Mouse (Mus musculus) c-Kit-negative CD71-positive TER-119-positive erythroid progenitor cells, embryonic 14.5 days (primary cell): Measurements from ENCODE around the gene Tectb.
"Not testable (repeated sequence)": the region's sequence is repeated elsewhere in the genome, so short reads cannot be mapped to it uniquely, and the experiment has no call there.

Experiments used
- DNase-seq: peaks from one replicate; pipeline ENCODE4 v3.0.0-alpha.2; 2013; ENCODE audit warnings: low read depth, low spot score

Gene Tectb

GRCm38 (mm10) chr19:55165183-55165865, 15.2 kb upstream of the Tectb start:
- no peak for DNase-seq

- no peak for DNase-seq
Observed at GRCm38 (mm10) chr19:55165954-55166353, 14.6 kb upstream of the Tectb start.

- no peak for DNase-seq
Observed at GRCm38 (mm10) chr19:55166741-55167140, 13.8 kb upstream of the Tectb start.

GRCm38 (mm10) chr19:55167741-55168140, 12.8 kb upstream of the Tectb start:
- no peak for DNase-seq

GRCm38 (mm10) chr19:55168360-55168759, 12.2 kb upstream of the Tectb start:
- DNase-seq: no peak

GRCm38 (mm10) chr19:55169236-55169729, 11.2 kb upstream of the Tectb start:
- not testable (repeated sequence) for DNase-seq

- no peak for DNase-seq
Observed at GRCm38 (mm10) chr19:55170399-55170798, 10.1 kb upstream of the Tectb start.

- no peak for DNase-seq
Observed at GRCm38 (mm10) chr19:55171585-55171984, 8.9 kb upstream of the Tectb start.

- DNase-seq: no peak
Observed at GRCm38 (mm10) chr19:55177143-55177542, 3.4 kb upstream of the Tectb start.

GRCm38 (mm10) chr19:55184442-55184841, 3.9 kb downstream of the Tectb start:
- DNase-seq: no peak

- DNase-seq: no peak
Observed at GRCm38 (mm10) chr19:55185074-55185473, 4.5 kb downstream of the Tectb start.

GRCm38 (mm10) chr19:55185651-55186050, 5.1 kb downstream of the Tectb start:
- DNase-seq: no peak

GRCm38 (mm10) chr19:55190065-55190464, 9.5 kb downstream of the Tectb start:
- DNase-seq: no peak

GRCm38 (mm10) chr19:55191596-55191995, 11.1 kb downstream of the Tectb start:
- DNase-seq: no peak

- no peak for DNase-seq
Observed at GRCm38 (mm10) chr19:55192254-55192945, 11.9 kb downstream of the Tectb start.

- DNase-seq: no peak
Observed at GRCm38 (mm10) chr19:55193717-55194394, 13.3 kb downstream of the Tectb start.

- no peak for DNase-seq
Observed at GRCm38 (mm10) chr19:55194520-55195170, 14.1 kb downstream of the Tectb start.

- no peak for DNase-seq
Observed at GRCm38 (mm10) chr19:55195574-55195973, 15.0 kb downstream of the Tectb start.

- DNase-seq: no peak
Observed at GRCm38 (mm10) chr19:55198303-55198702, 17.8 kb downstream of the Tectb start.

- DNase-seq: peak; percentile 71
Observed at GRCm38 (mm10) chr19:55206482-55207138, 26.1 kb downstream of the Tectb start.

- peak; percentile 52 for DNase-seq
Observed at GRCm38 (mm10) chr19:55207205-55207604, 26.7 kb downstream of the Tectb start.
